Mouse (Mus musculus) gastrocnemius, postnatal 36 days (tissue): ENCODE measurements around the gene Pacsin2. TPM values are rescaled to one million over a fixed set of nuclear protein-coding genes. Genes with fewer than 3 reads are reported as not detected.
A peak's percentile ranks its signal among the peaks of the same experiment; 100 is the strongest.

Experiments
- DNase-seq, 2 experiments: peaks; one replicate each; pipeline ENCODE4 v3.0.0; 2022
- intact Hi-C: fragments of 180-260 bp; cut with DNase I; formaldehyde crosslinking; loops from one replicate; pipeline ENCODE4 v1.15.1; 2025
- total RNA-seq, 2 experiments: library from RNA; stranded (reverse); gene quantifications; 2 replicates each; pipeline ENCODE4 v1.2.3; 2021

The Pacsin2 gene
- total RNA-seq, 2 experiments from 2014 or later = 41.4 to 50.5 TPM

DNA sequence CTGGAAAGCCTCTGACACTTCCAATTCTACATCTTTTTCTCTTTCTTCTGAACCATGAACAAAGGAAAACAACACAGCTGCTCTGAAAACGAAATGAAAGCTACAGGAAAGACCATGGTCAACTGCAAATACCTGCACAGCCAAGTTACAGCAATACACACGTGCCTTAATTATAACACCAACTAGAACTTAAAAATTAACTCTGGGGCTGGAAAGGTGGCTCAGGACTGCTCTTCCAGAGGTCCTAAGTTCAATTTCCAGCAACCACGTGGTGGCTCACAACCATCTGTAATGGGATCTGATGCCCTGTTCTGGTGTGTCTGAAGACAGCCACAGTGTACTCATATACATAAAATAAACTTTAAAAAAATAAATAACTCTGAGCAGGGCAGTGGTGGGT lies 9.4 kb downstream of the Pacsin2 start:
- intact Hi-C loops = no loop called here
- no peak for DNase-seq

- intact Hi-C loops = no loop called here
These were observed 10.0 kb downstream of the Pacsin2 start for GRCm38 (mm10) chr15:83454419-83454818.

GRCm38 (mm10) chr15:83453879-83454278 lies 10.5 kb downstream of the Pacsin2 start:
- intact Hi-C loops = no loop called here
- DNase-seq = peak in 1 of 2 experiments; percentile 33

More at GRCm38 (mm10) chr15:83454419-83454818, 10.0 kb downstream of the Pacsin2 start:
- no peak for DNase-seq

DNA sequence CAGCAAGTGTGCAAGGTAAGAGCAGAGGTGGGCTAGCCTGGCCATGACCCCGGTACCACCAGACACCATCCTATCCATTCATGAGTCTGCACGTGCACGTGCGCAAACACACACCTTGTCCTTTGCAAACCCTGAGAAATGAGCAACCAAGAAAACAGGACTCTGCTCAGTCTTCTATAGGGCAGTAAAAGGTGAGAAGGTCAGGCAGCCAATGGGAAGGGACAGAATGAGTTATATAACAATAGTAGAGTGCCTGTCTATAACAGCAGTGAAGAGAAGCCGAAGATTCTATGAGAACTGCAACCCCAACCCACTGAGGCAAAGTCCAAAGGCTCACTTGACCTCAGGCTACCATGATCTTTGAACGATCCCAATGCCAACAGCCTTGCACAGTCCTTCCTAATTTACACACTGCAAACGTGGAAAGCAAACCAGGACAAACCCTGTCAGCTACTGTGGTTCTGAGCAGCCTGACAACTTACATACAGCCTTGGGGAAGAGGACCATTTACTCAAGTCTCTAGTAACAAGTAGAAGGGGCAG lies 12.1 kb downstream of the Pacsin2 start:
- intact Hi-C loops = no loop called here

GRCm38 (mm10) chr15:83451621-83452210 lies 12.7 kb downstream of the Pacsin2 start:
- DNase-seq = no peak
- intact Hi-C loops = no loop called here

More for the DNA sequence above, 12.1 kb downstream of the Pacsin2 start:
- no peak for DNase-seq

DNA sequence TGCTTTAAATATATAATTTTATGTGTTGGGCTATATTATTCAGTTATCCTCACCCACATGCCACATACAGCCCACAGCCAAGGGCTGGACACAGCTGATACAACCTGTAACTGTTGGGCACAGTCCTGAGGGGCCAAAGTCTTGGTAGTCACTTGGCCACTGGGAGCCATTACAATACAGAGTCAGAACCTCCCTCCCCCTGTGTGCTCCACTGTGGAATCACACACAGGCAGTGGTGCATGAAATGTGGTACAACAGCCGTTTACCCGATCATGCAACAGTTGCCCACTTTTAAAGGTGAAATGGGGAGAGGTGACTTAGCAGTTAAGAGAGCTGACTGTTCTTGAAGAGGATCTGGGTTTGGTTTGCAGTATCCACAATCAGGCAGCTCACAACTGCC lies 14.4 kb downstream of the Pacsin2 start:
- DNase-seq = no peak
- intact Hi-C loops = no loop called here

GRCm38 (mm10) chr15:83448646-83449045 lies 15.8 kb downstream of the Pacsin2 start:
- no peak for DNase-seq
- intact Hi-C loops = no loop called here

GRCm38 (mm10) chr15:83447791-83448544 lies 16.4 kb downstream of the Pacsin2 start:
- intact Hi-C loops = no loop called here
- no peak for DNase-seq

- intact Hi-C loops = no loop called here
- DNase-seq = no peak
These were observed 18.5 kb downstream of the Pacsin2 start for GRCm38 (mm10) chr15:83445908-83446307.

- intact Hi-C loops = no loop called here
- DNase-seq = no peak
These were observed 19.0 kb downstream of the Pacsin2 start for GRCm38 (mm10) chr15:83445383-83445782.

GRCm38 (mm10) chr15:83444425-83444824 lies 20.0 kb downstream of the Pacsin2 start:
- DNase-seq = no peak
- intact Hi-C loops = no loop called here

DNA sequence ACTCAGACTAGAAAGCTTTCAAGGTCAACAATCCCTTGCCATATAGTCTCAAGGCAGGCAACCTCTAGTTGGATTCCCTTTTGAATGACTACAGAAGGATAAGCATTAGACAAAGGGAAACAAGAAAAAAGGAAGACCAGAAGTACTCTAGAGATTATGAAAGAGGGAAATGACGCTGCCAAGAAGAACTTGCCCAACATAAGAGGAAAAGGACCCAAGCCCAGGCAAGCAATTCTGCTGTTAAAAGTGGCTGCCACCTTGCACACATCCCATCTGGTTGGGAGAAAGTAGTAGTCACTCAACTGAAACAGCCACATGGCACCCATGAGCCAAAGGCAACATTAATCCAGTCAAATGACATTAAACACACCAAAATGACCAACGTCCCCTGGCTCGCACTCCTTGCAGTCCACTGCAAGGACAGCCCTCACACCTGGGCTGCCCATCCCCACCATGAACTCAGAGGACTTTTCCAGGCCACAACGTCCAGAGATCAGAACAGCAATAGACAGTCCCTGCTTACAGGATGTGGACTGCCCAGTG lies 21.8 kb downstream of the Pacsin2 start:
- DNase-seq = no peak
- intact Hi-C loops = no loop called here

- DNase-seq = no peak
- intact Hi-C loops = no loop called here
These were observed 23.7 kb downstream of the Pacsin2 start for GRCm38 (mm10) chr15:83440726-83441125.

- intact Hi-C loops = no loop called here
- no peak for DNase-seq
These were observed 27.9 kb downstream of the Pacsin2 start for GRCm38 (mm10) chr15:83436541-83436940.

DNA sequence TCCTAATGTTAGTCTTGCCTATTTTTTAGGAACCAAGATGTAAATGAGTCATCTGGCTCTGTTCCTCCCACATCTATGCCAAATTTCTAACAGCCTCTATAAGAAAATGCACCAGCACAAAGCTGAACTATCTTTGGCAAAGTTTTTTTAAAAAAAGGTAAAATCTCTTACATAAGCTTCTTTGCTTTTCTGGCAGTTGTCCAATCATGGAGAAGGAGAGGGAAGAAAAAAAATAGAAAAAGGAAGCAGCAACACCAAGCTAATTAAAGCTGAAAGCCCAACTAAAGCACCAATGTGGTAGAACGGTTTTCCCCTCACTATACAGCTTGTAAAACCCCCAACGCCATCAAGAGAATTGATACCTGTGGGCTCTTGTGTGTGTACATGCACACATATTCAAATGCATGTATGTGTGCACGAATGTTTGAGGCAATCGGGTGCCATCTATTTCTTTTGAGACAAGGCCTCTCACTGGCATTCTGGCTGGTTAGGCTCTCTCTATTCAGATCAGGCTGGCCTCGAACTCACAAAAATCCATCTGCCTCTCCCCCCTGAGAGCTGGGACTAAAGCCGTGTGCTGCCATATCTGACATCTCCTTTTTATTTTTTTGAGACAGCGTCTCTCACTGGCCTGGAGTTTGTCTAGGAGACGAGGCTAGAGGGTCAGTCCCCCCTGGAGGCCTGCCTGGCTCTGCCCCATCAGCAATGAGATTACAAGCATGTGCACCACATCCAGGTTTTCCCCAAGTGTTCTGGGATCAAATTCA lies 28.9 kb downstream of the Pacsin2 start:
- intact Hi-C loops = no loop called here
- no peak for DNase-seq

DNA sequence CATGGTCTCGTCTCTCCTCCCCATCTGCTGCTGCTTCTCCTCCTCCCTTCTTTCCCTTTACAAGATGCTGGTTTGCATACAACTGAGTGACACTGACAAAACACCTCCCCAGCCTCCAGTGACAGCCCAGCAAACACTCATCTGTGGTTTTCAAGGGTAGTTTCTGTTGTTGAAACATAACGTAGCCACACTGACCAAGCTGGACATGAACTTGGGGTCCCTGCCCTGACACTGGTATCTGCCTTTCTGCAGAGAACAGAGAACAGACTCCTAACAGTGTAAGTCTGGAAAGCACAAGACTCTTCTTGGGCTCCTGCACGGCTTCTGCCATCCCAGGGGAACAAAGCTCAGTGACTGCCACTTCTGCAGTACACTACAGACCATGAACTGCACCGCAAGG lies 29.7 kb downstream of the Pacsin2 start:
- intact Hi-C loops = no loop called here
- DNase-seq = no peak

DNA sequence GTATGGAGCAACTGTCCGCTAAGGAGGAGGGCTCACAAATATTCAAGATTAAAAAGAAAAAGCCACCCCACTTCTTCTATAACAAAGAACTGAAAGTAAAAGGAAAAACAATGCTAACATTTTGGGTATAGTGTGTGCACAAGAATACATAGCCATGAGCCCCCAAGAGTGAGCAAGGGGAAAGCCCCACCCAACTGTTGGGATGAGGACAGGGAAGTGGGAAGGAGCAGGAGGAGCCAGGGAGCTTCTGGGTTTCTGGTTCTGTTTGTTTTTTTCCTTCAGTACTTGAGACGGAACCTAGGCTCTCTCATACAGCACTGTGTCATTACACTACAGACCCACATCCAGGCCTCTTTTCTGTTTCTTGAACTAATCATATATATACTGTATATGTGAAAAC lies 31.1 kb downstream of the Pacsin2 start:
- intact Hi-C loops = no loop called here

DNA sequence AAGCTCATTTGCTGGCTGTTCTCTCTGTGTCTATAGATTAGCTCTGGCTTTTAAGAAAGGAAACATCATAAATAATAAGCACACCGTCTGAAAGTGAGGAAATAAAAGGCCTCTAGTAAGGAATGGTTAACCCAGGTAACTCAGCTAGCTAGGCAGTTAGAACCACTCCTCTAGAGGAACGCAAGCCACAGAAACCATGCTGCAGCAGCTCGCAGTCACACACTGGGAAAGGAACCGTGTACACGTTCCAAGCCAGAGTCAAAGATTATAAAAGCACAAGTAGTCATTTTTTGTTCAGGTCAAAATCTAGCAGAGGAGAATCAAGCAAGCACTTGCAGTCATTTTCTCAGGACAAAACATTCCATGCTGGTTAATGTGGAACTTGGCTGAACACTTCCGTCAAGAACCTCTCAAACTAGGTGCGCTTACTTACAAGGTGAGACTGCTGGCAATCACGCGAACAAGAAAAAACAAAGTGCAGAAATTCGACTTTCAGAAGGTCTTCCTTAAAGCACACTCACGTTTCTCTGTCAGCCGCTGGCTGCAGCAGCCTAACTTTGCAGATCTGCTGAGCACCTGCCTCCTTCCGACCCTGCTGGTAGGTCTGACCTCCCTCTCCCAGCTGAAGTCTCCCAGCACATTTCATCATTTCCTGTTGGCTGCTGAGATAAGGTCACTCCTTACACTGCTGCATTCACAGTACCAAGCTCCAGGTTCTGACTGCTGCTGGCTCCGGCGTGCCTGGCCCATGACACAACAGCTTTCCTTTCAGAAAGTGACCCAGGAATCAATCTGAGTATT lies 32.0 kb downstream of the Pacsin2 start:
- peak; percentile 34 to 53 for DNase-seq
- intact Hi-C loops = no loop called here

More for the DNA sequence above, 31.1 kb downstream of the Pacsin2 start:
- DNase-seq = no peak

DNA sequence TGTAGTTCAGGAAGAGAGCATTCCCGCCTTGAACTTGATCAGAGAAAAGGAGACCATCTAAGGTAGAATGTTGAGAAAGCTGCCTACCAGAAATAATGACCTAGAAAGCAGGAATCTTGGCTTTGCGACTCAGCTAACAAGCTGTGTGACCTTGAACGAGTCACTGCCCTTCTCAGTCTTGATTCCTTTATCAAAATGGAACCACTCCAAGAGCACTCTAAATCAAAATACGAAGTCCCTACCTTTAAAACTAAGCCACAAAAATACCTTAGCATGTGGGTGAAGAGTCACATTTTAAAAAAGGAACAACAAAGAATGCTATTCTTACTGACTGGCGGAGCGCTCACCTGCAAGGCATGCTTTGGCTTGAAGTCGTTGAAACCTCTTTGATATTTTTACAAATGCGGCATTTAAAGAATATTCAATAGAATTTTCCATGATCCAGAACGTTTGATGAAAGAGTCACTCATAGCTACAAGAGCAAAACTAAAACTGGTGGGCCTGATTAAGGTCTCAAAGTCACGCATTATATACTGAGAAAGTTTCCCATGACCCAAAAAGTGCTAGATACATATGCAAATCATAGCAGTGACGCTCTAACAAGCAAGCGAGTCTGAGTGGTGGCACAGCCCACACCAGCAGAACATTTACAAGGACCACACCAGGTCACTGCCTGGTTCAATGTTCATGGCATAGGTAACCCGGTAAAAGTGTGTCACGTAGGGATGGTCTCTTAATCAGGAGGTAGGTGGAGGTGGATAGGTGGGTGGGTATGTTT lies 33.2 kb downstream of the Pacsin2 start:
- intact Hi-C loops = no loop called here
- DNase-seq = no peak
